Mouse (Mus musculus): Measurements from ENCODE around the gene Nfkbib. TPM values are rescaled to one million over a fixed set of nuclear protein-coding genes. Genes with fewer than 3 reads are reported as not detected.

Gene Nfkbib
- polyA plus RNA-seq, 1 experiment from 2014 or later, result 57.3 TPM

DNA sequence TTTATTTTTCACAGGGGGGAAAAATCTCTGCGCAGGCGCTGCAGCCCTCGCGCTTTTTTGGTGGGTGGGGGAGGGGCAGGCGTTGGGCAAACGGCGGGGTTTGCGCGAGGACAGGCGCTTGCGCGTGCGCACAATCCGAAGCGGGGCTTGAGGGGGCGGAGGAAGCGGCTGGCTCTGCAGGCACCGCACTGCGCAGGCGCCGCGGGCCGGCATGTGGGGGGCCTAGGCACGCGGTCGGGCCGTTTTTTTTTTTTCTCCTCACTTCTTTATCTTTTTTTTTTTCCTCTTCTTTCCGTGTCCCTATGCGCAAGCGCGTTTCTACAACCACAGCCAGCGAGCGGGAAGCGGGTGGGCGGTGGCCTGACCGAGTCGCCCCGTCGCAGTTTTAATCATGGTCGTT is 43.9 kb upstream of the Nfkbib start:
- ATAC-seq (ENCODE audit: insufficient read depth, low FRiP score, low TSS enrichment) (no peak), DNase-seq (ENCODE audit: low spot score) (peak; percentile 96)
- H3K27me3 ChIP-seq (ENCODE audit: control insufficient read depth, insufficient read depth, low read length), result no peaks in the 10 kb centered on the region
- H3K4me2 ChIP-seq (ENCODE audit: low read depth), result peak overlapping the region; percentile 77
- peak overlapping the region; percentile 98 for H3K27ac ChIP-seq (ENCODE audit: low read depth, low read length)
- peaks cover 21% of the 10 kb centered on the region for H3K4me1 ChIP-seq (ENCODE audit: control insufficient read depth, insufficient read depth, low read length)
- H3K9ac ChIP-seq (ENCODE audit: low read length), result peak overlapping the region; percentile 96
- peaks cover 27% of the 10 kb centered on the region for H3K36me3 ChIP-seq (ENCODE audit: control insufficient read depth, insufficient read depth, low read length)
- H3K9me3 ChIP-seq (ENCODE audit: control insufficient read depth, low read length), result no peaks in the 10 kb centered on the region
- under 1% methylated on average over 40 of the region's 40 CpGs for WGBS
- peak overlapping the region; percentile 82 for H3K4me3 ChIP-seq (ENCODE audit: low read depth, low read length)

DNA sequence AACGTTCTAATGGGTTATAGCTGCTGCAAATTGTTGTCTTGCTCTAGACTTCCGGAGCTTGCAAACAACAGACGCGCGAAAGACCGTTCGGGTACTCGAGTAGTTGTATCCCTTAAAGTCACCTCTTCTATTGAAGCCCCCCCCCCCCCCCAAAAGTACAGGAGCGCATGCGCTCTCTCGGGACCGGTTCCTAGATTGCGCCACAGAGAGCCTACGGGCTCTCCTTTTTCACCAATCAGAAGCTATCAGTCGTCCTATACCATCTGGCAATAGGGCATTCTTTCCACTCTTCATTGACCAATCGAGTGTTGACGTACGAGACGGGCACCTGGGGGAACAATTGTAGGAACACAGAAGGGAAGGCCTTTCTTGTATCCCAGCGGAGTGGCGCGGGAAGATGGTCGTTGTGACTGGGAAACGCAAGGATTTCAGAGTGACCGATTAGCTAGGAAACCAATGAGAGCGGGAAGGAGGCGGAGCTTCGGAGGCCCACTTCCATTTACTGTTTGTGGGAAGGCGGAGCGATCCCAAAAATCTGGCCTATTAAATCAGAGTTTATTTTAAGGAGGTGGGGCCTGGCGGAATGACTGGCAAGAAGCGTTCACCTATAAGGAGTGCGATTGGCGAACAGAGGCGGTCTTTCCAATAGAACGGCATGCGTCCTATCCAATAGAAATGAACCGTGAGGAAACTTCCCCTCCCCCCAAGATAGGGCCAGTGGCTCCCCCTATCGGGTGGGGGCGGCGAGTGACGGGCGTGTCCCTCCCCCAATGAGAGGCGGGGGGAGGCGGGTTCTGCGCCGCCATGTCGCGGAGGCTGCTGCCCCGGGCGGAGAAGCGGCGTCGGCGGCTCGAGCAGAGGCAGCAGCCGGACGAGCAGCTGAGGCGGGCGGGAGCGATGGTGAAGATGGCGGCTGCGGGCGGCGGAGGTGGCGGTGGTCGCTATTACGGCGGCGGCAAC is 43.1 kb upstream of the Nfkbib start:
- Histone ChIP-seq H3K36me3 (ENCODE audit: control insufficient read depth, insufficient read depth, low read length) (peaks cover 19% of the 10 kb centered on the region), H3K4me2 (ENCODE audit: low read depth) (peak overlapping the region; percentile 99), H3K9ac (ENCODE audit: low read length) (peak overlapping the region; percentile 96), H3K27me3 (ENCODE audit: control insufficient read depth, insufficient read depth, low read length) (no peaks in the 10 kb centered on the region), H3K9me3 (ENCODE audit: control insufficient read depth, low read length) (no peaks in the 10 kb centered on the region), H3K27ac (ENCODE audit: low read depth, low read length) (peak overlapping the region; percentile 99), H3K4me3 (ENCODE audit: low read depth, low read length) (peak overlapping the region; percentile 85), H3K4me1 (ENCODE audit: control insufficient read depth, insufficient read depth, low read length) (peaks cover 21% of the 10 kb centered on the region)
- ATAC-seq (ENCODE audit: insufficient read depth, low FRiP score, low TSS enrichment) (peak; percentile 88), DNase-seq (ENCODE audit: low spot score) (peak; percentile 96)
- WGBS, result under 1% methylated on average over 58 of the region's 70 CpGs

DNA sequence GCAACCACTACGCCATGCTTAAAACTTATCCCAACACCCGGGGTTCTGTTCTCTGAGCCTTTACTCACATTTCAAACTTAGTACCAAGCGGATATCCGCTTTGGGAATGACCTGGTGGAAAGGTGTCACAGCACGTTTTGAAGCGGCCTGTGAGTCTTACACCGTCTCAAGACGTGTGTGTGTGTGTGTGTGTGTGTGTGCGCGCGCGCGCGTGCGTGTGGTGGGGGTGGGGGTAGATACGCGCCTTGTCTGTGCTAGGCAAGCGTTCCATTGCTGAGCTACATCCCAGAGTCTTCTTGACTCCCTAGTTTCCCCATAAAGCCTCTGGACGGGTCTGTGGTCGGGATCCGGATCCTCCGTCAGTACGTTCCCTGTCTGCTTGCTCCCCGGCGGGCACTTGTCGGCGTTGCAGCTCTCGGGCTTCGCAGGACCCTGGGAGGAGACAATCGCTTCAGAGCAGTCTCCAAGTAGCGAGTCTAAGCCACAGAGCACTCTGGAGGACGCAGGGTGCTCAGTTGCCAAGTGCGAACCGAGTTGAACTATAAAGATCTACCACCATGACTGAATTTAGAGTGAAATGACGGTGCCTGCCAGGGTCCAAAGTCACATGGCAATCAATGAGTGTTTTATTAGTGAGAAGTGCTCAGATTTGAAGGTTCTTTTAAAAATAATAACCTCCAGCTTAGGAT is 42.2 kb upstream of the Nfkbib start:
- ATAC-seq (ENCODE audit: insufficient read depth, low FRiP score, low TSS enrichment), result peak; percentile 36
- Histone ChIP-seq H3K9me3 (ENCODE audit: control insufficient read depth, low read length) (no peaks in the 10 kb centered on the region), H3K4me3 (ENCODE audit: low read depth, low read length) (peak overlapping the region; percentile 85), H3K27me3 (ENCODE audit: control insufficient read depth, insufficient read depth, low read length) (no peaks in the 10 kb centered on the region), H3K36me3 (ENCODE audit: control insufficient read depth, insufficient read depth, low read length) (peaks cover 11% of the 10 kb centered on the region), H3K4me2 (ENCODE audit: low read depth) (peak overlapping the region; percentile 99), H3K27ac (ENCODE audit: low read depth, low read length) (peak overlapping the region; percentile 99), H3K4me1 (ENCODE audit: control insufficient read depth, insufficient read depth, low read length) (peaks cover 21% of the 10 kb centered on the region), H3K9ac (ENCODE audit: low read length) (peak overlapping the region; percentile 89)
- peak; percentile 76 for DNase-seq (ENCODE audit: low spot score)
- under 1% methylated on average over 35 of the region's 35 CpGs for WGBS

DNA sequence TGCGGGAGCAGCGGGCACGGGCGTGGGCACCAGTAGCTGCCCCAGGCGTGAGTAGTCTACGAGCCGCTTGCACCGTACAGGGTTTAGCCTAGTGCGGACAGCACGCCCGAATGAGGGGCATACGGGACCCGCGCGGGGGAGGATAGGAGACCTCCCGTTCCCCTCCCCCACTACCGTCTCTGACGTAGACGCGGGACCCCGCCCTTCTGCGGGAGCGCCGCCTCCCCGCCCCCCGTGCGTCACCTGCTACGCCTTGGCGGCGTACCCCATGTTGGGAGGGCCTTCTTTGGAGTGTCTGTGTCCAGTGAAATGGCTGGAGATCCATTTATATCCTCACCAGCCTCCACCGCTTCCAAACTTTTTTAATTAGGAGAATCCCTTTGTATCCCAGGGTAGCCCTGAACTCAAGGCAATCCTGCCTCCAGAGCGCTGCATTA is 41.7 kb upstream of the Nfkbib start:
- peak overlapping the region; percentile 89 for H3K9ac ChIP-seq (ENCODE audit: low read length)
- 0% methylated on average over 31 of the region's 32 CpGs for WGBS

DNA sequence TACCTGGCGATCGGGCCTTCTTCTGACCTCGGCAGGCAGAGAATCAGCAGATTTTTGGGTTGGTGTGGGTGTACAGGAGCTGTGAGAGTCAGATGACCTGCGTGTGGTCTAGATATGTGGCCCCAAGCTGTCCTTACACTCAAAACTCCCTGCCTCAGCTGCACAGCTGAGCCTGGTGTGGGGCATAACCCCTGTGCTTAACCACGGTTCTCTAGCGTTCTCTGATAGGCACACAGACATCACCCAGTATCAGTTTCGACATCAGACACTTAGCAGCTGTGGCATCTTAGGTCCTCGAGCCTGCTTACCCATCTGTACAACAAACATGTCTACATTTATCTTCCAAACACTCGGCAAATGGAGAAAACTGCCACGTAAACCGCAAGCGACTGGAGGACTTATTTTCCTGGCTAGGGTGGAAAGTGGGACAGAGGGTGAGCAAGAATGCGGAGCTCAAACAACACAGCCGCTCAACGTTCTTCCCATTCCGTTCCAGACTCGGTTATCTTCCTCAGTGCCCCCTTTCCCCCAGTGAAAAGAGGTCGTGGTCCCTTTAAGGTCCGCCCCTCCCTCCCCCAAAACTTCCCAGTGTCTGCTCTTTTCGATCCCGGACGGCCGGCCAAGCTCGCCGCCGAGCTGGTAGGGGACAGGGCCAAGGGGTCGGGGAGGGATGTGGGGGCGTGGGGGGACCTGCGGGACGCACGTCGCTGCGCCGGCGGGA is 41.1 kb upstream of the Nfkbib start, which contains the start of gene Hnrnpl:
Gene Hnrnpl (plus strand): TSS at position 321 of the 721 bp plus-strand sequence.
- peak within 1 kb of the TSS; percentile 99 for H3K4me2 ChIP-seq (ENCODE audit: low read depth)
- peaks cover 20% of the 10 kb centered on the region for H3K4me1 ChIP-seq (ENCODE audit: control insufficient read depth, insufficient read depth, low read length)
- no peaks in the 10 kb centered on the region for H3K27me3 ChIP-seq (ENCODE audit: control insufficient read depth, insufficient read depth, low read length)
- peak within 1 kb of the TSS; percentile 89 for H3K9ac ChIP-seq (ENCODE audit: low read length)
- no peak for DNase-seq (ENCODE audit: low spot score)
- H3K9me3 ChIP-seq (ENCODE audit: control insufficient read depth, low read length), result no peaks in the 10 kb centered on the region
- ATAC-seq (ENCODE audit: insufficient read depth, low FRiP score, low TSS enrichment), result peak; percentile 13; the same call in 1 of the 2 replicates
- peaks cover 2% of the 10 kb centered on the region for H3K36me3 ChIP-seq (ENCODE audit: control insufficient read depth, insufficient read depth, low read length)
- WGBS, result 4% methylated on average over 35 of the region's 35 CpGs
- peak within 1 kb of the TSS; percentile 85 for H3K4me3 ChIP-seq (ENCODE audit: low read depth, low read length)
- peak within 1 kb of the TSS; percentile 99 for H3K27ac ChIP-seq (ENCODE audit: low read depth, low read length)

More for the DNA sequence above, 41.7 kb upstream of the Nfkbib start:
- Histone ChIP-seq H3K27me3 (ENCODE audit: control insufficient read depth, insufficient read depth, low read length) (no peaks in the 10 kb centered on the region), H3K9me3 (ENCODE audit: control insufficient read depth, low read length) (no peaks in the 10 kb centered on the region), H3K27ac (ENCODE audit: low read depth, low read length) (peak overlapping the region; percentile 99), H3K4me1 (ENCODE audit: control insufficient read depth, insufficient read depth, low read length) (peaks cover 21% of the 10 kb centered on the region), H3K4me3 (ENCODE audit: low read depth, low read length) (peak overlapping the region; percentile 85), H3K4me2 (ENCODE audit: low read depth) (peak overlapping the region; percentile 99), H3K36me3 (ENCODE audit: control insufficient read depth, insufficient read depth, low read length) (peaks cover 7% of the 10 kb centered on the region)
- DNase-seq (ENCODE audit: low spot score) (peak; percentile 95), ATAC-seq (ENCODE audit: insufficient read depth, low FRiP score, low TSS enrichment) (peak; percentile 72)

DNA sequence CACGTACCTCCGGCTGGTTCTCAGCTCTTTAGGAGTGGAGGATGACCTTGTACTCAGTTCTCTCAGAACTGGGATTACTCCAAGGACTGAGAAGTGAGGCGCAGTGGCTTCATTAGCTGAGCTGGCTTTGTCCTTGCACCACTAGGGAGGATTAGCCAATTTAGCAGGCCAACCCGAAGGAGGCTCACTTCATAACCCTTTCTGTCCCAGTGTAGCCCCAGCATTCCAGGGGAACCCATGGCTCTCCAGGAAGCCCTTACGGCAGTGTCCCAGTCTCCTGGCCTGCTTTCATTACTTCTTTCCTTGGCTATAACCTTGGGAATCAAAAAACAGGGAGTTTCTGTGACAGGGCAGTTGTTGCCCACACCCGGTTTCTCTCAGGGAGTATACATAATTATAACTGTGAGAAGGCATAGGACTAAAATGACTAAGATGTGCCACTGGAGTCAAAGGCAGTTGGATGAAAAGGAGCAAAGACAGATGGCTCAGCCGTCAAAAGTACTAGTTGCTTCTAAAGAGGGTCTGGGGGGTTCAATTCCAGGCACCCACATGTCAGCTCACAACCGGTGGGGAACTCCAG is 40.4 kb upstream of the Nfkbib start:
- H3K9me3 ChIP-seq (ENCODE audit: control insufficient read depth, low read length), result no peaks in the 10 kb centered on the region
- ATAC-seq (ENCODE audit: insufficient read depth, low FRiP score, low TSS enrichment) (no peak), DNase-seq (ENCODE audit: low spot score) (no peak)
- 47% methylated on average over 6 of the region's 8 CpGs for WGBS
- H3K4me3 ChIP-seq (ENCODE audit: low read depth, low read length), result peak overlapping the region; percentile 85
- H3K9ac ChIP-seq (ENCODE audit: low read length), result peak overlapping the region; percentile 89
- peak overlapping the region; percentile 99; the same call in 1 of the 2 replicates for H3K27ac ChIP-seq (ENCODE audit: low read depth, low read length)
- H3K4me2 ChIP-seq (ENCODE audit: low read depth), result peak overlapping the region; percentile 99
- H3K36me3 ChIP-seq (ENCODE audit: control insufficient read depth, insufficient read depth, low read length), result no peaks in the 10 kb centered on the region; the same call in 1 of the 2 replicates
- H3K27me3 ChIP-seq (ENCODE audit: control insufficient read depth, insufficient read depth, low read length), result no peaks in the 10 kb centered on the region
- peaks cover 20% of the 10 kb centered on the region for H3K4me1 ChIP-seq (ENCODE audit: control insufficient read depth, insufficient read depth, low read length)

DNA sequence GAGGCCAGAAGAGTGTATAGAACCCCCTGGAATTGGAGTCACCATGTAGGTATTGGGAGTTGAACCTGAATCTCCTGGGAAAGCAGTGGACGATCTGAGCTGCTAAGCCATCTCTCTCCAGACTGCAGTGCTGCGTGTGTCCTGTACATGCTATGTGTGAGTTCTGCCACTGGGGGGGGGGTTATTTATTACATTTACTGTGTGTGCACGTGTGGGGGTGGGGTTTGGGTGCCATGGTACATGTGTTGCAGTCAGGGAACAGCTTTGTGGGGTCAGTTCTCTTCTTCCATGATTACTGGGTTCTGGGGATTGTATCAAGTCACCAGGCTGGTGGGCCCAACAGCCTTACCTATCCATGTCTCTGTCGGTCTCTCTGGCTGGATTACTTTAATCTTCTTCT is 39.6 kb upstream of the Nfkbib start:
- ATAC-seq (ENCODE audit: insufficient read depth, low FRiP score, low TSS enrichment), result no peak
- Histone ChIP-seq H3K9ac (ENCODE audit: low read length) (no peak overlapping the region), H3K4me1 (ENCODE audit: control insufficient read depth, insufficient read depth, low read length) (peaks cover 20% of the 10 kb centered on the region), H3K4me3 (ENCODE audit: low read depth, low read length) (no peak overlapping the region), H3K9me3 (ENCODE audit: control insufficient read depth, low read length) (no peaks in the 10 kb centered on the region), H3K27me3 (ENCODE audit: control insufficient read depth, insufficient read depth, low read length) (no peaks in the 10 kb centered on the region), H3K4me2 (ENCODE audit: low read depth) (no peak overlapping the region), H3K27ac (ENCODE audit: low read depth, low read length) (no peak overlapping the region), H3K36me3 (ENCODE audit: control insufficient read depth, insufficient read depth, low read length) (no peaks in the 10 kb centered on the region)
- 75% methylated on average over 4 of the region's 4 CpGs for WGBS
- DNase-seq (ENCODE audit: low spot score), result no peak

DNA sequence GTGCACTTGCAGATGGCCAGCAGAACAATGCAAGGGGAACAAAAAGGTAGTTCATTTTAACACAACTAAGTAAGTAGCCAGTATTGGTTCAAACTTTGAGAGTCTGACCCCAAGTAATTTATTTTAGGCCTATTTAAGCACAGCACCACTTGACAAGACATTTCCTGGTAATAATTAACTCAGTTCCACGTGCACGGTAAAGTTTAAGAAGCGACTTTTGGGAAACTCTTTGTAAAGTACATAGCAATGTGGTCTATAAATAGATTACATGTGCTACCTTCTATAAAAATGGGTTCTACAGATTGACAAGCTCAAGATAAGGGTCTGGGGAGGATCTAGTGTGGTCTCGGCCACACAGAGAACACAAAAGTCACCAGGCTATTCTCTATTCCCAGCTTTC is 36.4 kb upstream of the Nfkbib start:
- no peak overlapping the region for H3K27ac ChIP-seq (ENCODE audit: low read depth, low read length)
- no peak overlapping the region; the same call in 1 of the 2 replicates for H3K9ac ChIP-seq (ENCODE audit: low read length)
- no peaks in the 10 kb centered on the region for H3K27me3 ChIP-seq (ENCODE audit: control insufficient read depth, insufficient read depth, low read length)
- H3K4me1 ChIP-seq (ENCODE audit: control insufficient read depth, insufficient read depth, low read length), result peaks cover 20% of the 10 kb centered on the region
- H3K36me3 ChIP-seq (ENCODE audit: control insufficient read depth, insufficient read depth, low read length), result no peaks in the 10 kb centered on the region
- no peak for DNase-seq (ENCODE audit: low spot score)
- no peak for ATAC-seq (ENCODE audit: insufficient read depth, low FRiP score, low TSS enrichment)
- no peaks in the 10 kb centered on the region for H3K9me3 ChIP-seq (ENCODE audit: control insufficient read depth, low read length)
- 45% methylated on average over 4 of the region's 4 CpGs for WGBS
- H3K4me3 ChIP-seq (ENCODE audit: low read depth, low read length), result no peak overlapping the region
- no peak overlapping the region for H3K4me2 ChIP-seq (ENCODE audit: low read depth)
